Mouse (Mus musculus): ENCODE data around the gene Pak3. TPM values are rescaled to one million over a fixed set of nuclear protein-coding genes. Genes with fewer than 3 reads are reported as not detected.
"Not testable (repeated sequence)": the region's sequence is repeated elsewhere in the genome, so short reads cannot be mapped to it uniquely, and the experiment has no call there.

The Pak3 gene
- 17.3 and 26.9 TPM in 2 replicates for polyA plus RNA-seq (2012; rRNA removed)

DNA sequence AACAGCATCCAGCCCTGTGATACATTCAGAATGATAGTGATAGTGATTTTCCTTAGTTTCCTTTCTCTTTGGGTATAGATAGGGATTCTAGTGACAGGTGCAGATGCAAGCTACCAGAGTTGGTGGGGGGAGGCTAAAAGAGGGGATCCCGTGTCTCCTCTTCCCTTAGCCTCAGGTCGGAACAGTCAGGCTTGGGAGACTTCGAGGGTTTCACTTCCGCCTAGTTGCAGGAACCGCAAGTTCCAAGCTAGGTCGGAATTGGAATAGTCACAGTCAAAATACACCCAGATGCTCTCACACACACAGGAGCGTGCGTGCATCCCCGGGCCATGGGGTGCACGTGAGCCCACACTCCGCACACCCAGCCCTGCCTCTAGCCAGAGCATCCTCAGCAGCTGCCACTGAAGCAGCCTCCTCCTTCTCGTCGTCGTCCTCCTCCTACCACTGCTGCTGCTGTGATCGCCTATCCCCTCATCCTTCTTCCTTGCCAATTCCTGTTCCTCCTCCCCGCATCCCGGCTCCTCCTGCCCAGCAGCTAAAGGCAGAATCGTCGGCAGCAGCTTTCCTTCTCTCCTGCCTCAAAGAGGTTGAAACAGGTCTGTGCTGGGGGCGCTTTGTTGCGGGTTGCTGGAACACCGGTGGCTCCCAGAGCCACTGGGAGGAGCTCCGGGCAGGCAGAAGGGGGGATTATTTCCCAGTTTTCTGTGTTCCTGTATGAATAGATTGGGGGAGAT lies at the start of gene Pak3:
Pak3 (plus strand) TSS at position 424 of the 734 bp plus-strand sequence.
- H3K27ac ChIP-seq (ENCODE audit: insufficient read depth, low read length): peak within 1 kb of the TSS; percentile 80
- H3K4me1 ChIP-seq (ENCODE audit: control insufficient read depth, insufficient read depth, low read length): no peaks in the 10 kb centered on the region
- H3K4me3 ChIP-seq (ENCODE audit: insufficient read depth, low read length): peak within 1 kb of the TSS; percentile 62
- peak; percentile 76 for TF ChIP-seq POLR2A (IDR thresholded peaks at IDR 0.05; ENCODE audit: extremely low read depth, insufficient read depth, low read length)
- no peak for TF ChIP-seq CTCF (IDR thresholded peaks at IDR 0.05; ENCODE audit: extremely low read depth, insufficient read depth, low read length)

DNA sequence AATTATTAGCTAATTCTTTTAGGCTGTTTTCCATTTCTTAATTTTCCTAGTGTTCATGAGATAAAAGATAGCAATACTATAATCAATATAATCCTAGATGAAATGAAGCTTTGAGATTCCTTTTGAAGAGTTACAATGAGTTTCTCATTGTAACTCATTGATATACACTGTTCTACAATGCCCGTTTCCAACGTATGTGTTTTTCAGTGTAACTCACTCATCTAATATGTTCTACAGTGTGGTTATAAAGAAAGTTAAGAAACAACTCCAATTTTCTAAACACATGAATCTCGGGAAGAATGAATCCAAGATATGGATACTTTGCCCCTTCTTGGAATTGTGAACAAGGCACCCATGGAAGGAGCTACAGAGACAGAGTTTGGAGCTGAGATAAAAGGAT lies 35.5 kb upstream of the Pak3 start:
- Histone ChIP-seq H3K4me3 (ENCODE audit: insufficient read depth, low read length) (no peak overlapping the region), H3K4me1 (ENCODE audit: control insufficient read depth, insufficient read depth, low read length) (no peaks in the 10 kb centered on the region), H3K27ac (ENCODE audit: insufficient read depth, low read length) (no peak overlapping the region)
- TF ChIP-seq POLR2A (IDR thresholded peaks at IDR 0.05; ENCODE audit: extremely low read depth, insufficient read depth, low read length) (no peak), CTCF (IDR thresholded peaks at IDR 0.05; ENCODE audit: extremely low read depth, insufficient read depth, low read length) (no peak)

- no peak overlapping the region for H3K27ac ChIP-seq (ENCODE audit: insufficient read depth, low read length)
These were observed 17.2 kb upstream of the Pak3 start for GRCm38 (mm10) chrX:143501053-143501695.

GRCm38 (mm10) chrX:143501776-143502365 lies 16.5 kb upstream of the Pak3 start:
- TF ChIP-seq CTCF (IDR thresholded peaks at IDR 0.05; ENCODE audit: extremely low read depth, insufficient read depth, low read length): no peak
- TF ChIP-seq POLR2A (IDR thresholded peaks at IDR 0.05; ENCODE audit: extremely low read depth, insufficient read depth, low read length): no peak
- H3K4me3 ChIP-seq (ENCODE audit: insufficient read depth, low read length): no peak overlapping the region
- H3K27ac ChIP-seq (ENCODE audit: insufficient read depth, low read length): no peak overlapping the region
- H3K4me1 ChIP-seq (ENCODE audit: control insufficient read depth, insufficient read depth, low read length): no peaks in the 10 kb centered on the region

More at GRCm38 (mm10) chrX:143501053-143501695, 17.2 kb upstream of the Pak3 start:
- Histone ChIP-seq H3K4me1 (ENCODE audit: control insufficient read depth, insufficient read depth, low read length) (no peaks in the 10 kb centered on the region), H3K4me3 (ENCODE audit: insufficient read depth, low read length) (no peak overlapping the region)
- no peak for TF ChIP-seq POLR2A (IDR thresholded peaks at IDR 0.05; ENCODE audit: extremely low read depth, insufficient read depth, low read length)

DNA sequence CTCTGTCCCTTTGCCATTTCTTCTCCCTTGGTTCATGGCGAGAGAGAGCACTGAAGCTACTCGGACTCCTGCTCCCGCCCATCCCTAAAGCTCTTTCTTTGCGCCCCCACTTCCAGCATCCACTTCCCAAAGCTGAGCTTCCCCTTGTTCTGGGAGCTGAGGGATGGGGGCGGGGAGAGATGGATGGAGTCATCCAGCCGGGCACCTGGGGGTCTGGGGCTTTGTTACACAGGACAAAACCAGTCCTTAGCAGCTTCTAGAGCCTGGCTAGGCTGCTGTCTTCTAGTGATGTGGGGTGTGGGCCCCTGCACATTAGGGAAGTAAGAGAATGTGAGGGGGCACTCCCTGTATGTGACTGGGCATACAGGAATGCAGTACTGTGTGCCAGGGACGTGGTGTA lies 526 bp downstream of the Pak3 start:
- Histone ChIP-seq H3K4me3 (ENCODE audit: insufficient read depth, low read length) (peak overlapping the region; percentile 62), H3K27ac (ENCODE audit: insufficient read depth, low read length) (peak overlapping the region; percentile 80), H3K4me1 (ENCODE audit: control insufficient read depth, insufficient read depth, low read length) (no peaks in the 10 kb centered on the region)
- TF ChIP-seq POLR2A (IDR thresholded peaks at IDR 0.05; ENCODE audit: extremely low read depth, insufficient read depth, low read length) (no peak), CTCF (IDR thresholded peaks at IDR 0.05; ENCODE audit: extremely low read depth, insufficient read depth, low read length) (no peak)

DNA sequence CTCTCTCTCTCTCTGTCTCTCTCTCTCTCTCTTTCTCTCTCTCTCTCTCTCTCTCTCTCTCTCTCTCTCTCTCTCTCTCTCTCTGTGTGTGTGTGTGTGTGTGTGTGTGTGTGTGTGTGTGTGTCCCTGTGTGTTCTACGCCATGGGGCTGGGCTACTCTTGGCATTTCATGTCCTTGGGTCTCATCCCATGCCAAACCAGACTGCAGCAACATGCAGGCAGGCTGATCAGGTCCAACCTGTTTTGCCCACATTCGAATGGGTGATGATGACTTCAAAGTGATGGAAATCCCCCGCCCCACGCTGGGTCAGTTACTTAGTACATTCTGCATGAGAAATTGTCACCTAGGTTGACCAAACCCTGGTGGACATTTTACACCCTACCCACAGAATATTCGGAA lies 1.1 kb downstream of the Pak3 start:
- H3K27ac ChIP-seq (ENCODE audit: insufficient read depth, low read length); H3K4me1 ChIP-seq (ENCODE audit: control insufficient read depth, insufficient read depth, low read length): not testable (repeated sequence)
- peak overlapping the region; percentile 62 for H3K4me3 ChIP-seq (ENCODE audit: insufficient read depth, low read length)

GRCm38 (mm10) chrX:143520195-143520594 lies 1.8 kb downstream of the Pak3 start:
- H3K4me1 ChIP-seq (ENCODE audit: control insufficient read depth, insufficient read depth, low read length): no peaks in the 10 kb centered on the region
- H3K27ac ChIP-seq (ENCODE audit: insufficient read depth, low read length): no peak overlapping the region
- peak overlapping the region; percentile 62; the same call in 1 of the 2 replicates for H3K4me3 ChIP-seq (ENCODE audit: insufficient read depth, low read length)
- TF ChIP-seq POLR2A (IDR thresholded peaks at IDR 0.05; ENCODE audit: extremely low read depth, insufficient read depth, low read length): no peak
- no peak for TF ChIP-seq CTCF (IDR thresholded peaks at IDR 0.05; ENCODE audit: extremely low read depth, insufficient read depth, low read length)

DNA sequence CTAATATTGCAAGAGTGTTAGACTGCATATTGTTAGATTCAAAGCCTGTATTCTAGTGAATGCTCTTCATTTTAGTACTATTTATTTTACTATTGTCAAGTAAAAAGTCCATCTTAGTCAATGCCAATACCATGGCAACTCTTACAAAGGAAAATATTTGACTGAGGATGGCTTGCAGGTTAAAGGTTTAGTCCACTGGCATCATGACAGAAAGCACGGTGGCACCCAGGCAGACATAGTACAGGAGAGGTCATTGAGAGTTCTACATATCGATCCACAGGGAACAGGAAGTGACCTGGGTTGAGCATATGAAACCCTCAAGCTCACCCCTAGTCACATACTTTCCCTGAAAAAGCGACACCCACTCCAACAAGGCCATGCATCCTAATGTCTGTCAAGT lies 13.9 kb downstream of the Pak3 start:
- Histone ChIP-seq H3K27ac (ENCODE audit: insufficient read depth, low read length) (no peak overlapping the region), H3K4me1 (ENCODE audit: control insufficient read depth, insufficient read depth, low read length) (no peaks in the 10 kb centered on the region), H3K4me3 (ENCODE audit: insufficient read depth, low read length) (no peak overlapping the region)
- no peak for TF ChIP-seq CTCF (IDR thresholded peaks at IDR 0.05; ENCODE audit: extremely low read depth, insufficient read depth, low read length)

DNA sequence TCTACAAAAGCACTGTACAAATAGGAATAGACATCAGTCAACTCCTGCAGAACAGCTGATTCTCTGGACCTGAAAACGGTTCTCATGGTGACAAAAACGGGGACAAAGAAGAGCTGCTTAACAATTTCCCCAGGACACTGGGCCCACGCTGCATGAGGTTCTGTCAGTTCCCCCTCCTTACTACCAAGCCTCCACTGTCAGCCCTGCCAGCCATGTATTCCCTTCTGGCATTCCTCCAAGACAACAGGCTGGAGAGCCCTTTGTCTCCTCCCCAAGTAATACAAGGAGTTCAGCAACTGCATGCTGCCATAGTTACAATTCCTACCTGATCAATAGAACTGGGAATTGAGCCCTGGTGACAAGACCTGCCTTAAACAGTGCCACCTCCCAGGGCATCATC lies 15.2 kb downstream of the Pak3 start:
- H3K4me1 ChIP-seq (ENCODE audit: control insufficient read depth, insufficient read depth, low read length): no peaks in the 10 kb centered on the region
- no peak overlapping the region for H3K27ac ChIP-seq (ENCODE audit: insufficient read depth, low read length)
- TF ChIP-seq POLR2A (IDR thresholded peaks at IDR 0.05; ENCODE audit: extremely low read depth, insufficient read depth, low read length) (no peak), CTCF (IDR thresholded peaks at IDR 0.05; ENCODE audit: extremely low read depth, insufficient read depth, low read length) (no peak)
- H3K4me3 ChIP-seq (ENCODE audit: insufficient read depth, low read length): no peak overlapping the region

GRCm38 (mm10) chrX:143542756-143543155 lies 24.4 kb downstream of the Pak3 start:
- Histone ChIP-seq H3K4me1 (ENCODE audit: control insufficient read depth, insufficient read depth, low read length) (no peaks in the 10 kb centered on the region), H3K4me3 (ENCODE audit: insufficient read depth, low read length) (no peak overlapping the region), H3K27ac (ENCODE audit: insufficient read depth, low read length) (no peak overlapping the region)
- no peak for TF ChIP-seq CTCF (IDR thresholded peaks at IDR 0.05; ENCODE audit: extremely low read depth, insufficient read depth, low read length)
- no peak for TF ChIP-seq POLR2A (IDR thresholded peaks at IDR 0.05; ENCODE audit: extremely low read depth, insufficient read depth, low read length)

All from cortical plate, adult 2 months (tissue).